Mouse (Mus musculus): Measurements from ENCODE around the gene Invs. TPM values are rescaled to one million over a fixed set of nuclear protein-coding genes. Genes with fewer than 3 reads are reported as not detected.

The Invs gene
- polyA plus RNA-seq, 1 experiment: not detected

GRCm38 (mm10) chr4:48470977-48471376, 191.4 kb downstream of the Invs start:
- H3K4me1 ChIP-seq (ENCODE audit: control insufficient read depth, insufficient read depth, low read length): peaks cover 2% of the 10 kb centered on the region
- 19% methylated on average over 1 of the region's 1 CpGs for WGBS
- TF ChIP-seq POLR2A (IDR thresholded peaks at IDR 0.05; ENCODE audit: insufficient read depth, low read depth, low read length): no peak
- TF ChIP-seq CTCF (IDR thresholded peaks at IDR 0.05; ENCODE audit: insufficient read depth, low read depth, low read length): no peak
- no peak overlapping the region for H3K27ac ChIP-seq (ENCODE audit: insufficient read depth, low read depth, low read length)
- H3K4me3 ChIP-seq (ENCODE audit: insufficient read depth, low read depth, low read length): no peak overlapping the region

GRCm38 (mm10) chr4:48472052-48472791, 192.7 kb downstream of the Invs start:
- whole genome bisulfite sequencing: 14% methylated on average over 12 of the region's 12 CpGs
- Histone ChIP-seq H3K4me1 (ENCODE audit: control insufficient read depth, insufficient read depth, low read length) (peaks cover 2% of the 10 kb centered on the region), H3K27ac (ENCODE audit: insufficient read depth, low read depth, low read length) (no peak overlapping the region), H3K4me3 (ENCODE audit: insufficient read depth, low read depth, low read length) (peak overlapping the region; percentile 91)
- TF ChIP-seq POLR2A (IDR thresholded peaks at IDR 0.05; ENCODE audit: insufficient read depth, low read depth, low read length) (no peak), CTCF (IDR thresholded peaks at IDR 0.05; ENCODE audit: insufficient read depth, low read depth, low read length) (no peak)

DNA sequence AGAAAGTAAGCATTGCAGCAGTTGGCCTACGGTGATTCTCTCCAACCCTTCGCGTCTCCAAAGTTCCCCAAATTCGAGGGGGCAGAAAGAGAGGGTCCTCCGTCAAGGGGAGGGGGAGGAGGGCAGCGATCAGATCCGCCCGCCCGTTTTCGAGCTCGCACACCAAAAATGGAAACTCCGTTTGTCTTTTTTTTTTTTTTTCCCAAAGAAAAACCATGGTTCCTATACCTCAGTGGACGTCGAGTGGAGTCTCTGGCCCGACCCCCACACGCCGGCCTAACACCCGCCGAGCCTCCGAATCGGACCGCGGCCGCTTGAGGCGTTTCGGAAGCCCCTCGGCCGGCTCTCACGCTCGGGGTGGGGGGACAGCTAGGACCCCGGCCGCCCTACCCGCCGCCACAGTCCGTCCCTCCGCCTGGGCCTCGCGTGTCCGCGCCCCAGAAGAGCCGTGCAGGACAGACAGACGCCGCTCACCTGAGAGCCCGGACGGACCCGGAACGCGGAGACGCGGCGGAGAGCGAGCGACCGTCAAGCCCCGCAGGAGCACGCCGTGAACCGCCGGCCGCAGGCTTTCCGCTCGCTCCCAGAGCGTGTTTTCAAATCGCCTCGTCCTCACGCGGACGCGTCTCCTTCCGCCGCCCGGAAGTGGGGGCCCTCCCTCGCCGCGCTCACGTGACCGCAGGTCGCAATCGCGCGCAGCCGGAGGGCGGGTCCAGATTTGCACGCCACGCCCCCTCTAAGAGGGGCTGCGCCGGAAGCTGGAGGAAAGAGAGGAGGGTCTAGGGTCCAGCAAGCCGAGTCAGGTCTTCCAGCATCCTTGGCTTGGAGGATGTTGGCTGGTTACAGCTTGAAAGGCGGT, 193.5 kb downstream of the Invs start, which contains the start of gene Tex10:
Gene Tex10 (minus strand): TSS at position 668 of the 859 bp plus-strand sequence.
- under 1% methylated on average over 89 of the region's 89 CpGs for WGBS
- H3K4me1 ChIP-seq (ENCODE audit: control insufficient read depth, insufficient read depth, low read length): peaks cover 2% of the 10 kb centered on the region
- H3K4me3 ChIP-seq (ENCODE audit: insufficient read depth, low read depth, low read length): peak within 1 kb of the TSS; percentile 91
- H3K27ac ChIP-seq (ENCODE audit: insufficient read depth, low read depth, low read length): no peak within 1 kb of the TSS
- TF ChIP-seq CTCF (IDR thresholded peaks at IDR 0.05; ENCODE audit: insufficient read depth, low read depth, low read length): no peak
- peak; percentile 72 for TF ChIP-seq POLR2A (IDR thresholded peaks at IDR 0.05; ENCODE audit: insufficient read depth, low read depth, low read length)

DNA sequence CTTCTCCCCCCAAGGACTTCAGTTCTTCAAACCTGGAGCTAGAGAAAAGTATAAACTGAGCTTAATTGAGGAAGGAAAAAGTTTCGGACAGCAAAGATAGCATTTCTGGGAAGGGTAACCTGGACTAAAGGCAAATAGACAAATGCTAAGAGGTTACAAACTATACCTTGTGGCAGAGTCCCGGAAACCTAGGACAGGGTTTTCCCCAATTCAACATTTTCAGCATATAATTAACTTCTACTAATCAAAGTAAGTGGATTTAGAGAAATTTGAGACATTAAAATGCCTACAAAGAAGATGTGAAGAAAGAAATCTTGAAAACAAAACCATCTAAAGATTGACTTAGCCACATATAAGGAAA, 194.1 kb downstream of the Invs start:
- Histone ChIP-seq H3K4me1 (ENCODE audit: control insufficient read depth, insufficient read depth, low read length) (peaks cover 2% of the 10 kb centered on the region), H3K27ac (ENCODE audit: insufficient read depth, low read depth, low read length) (no peak overlapping the region), H3K4me3 (ENCODE audit: insufficient read depth, low read depth, low read length) (peak overlapping the region; percentile 91)
- WGBS: 71% methylated on average over 2 of the region's 2 CpGs
- no peak for TF ChIP-seq POLR2A (IDR thresholded peaks at IDR 0.05; ENCODE audit: insufficient read depth, low read depth, low read length)
- TF ChIP-seq CTCF (IDR thresholded peaks at IDR 0.05; ENCODE audit: insufficient read depth, low read depth, low read length): no peak

GRCm38 (mm10) chr4:48481287-48481686, 201.7 kb downstream of the Invs start:
- 30% methylated on average over 2 of the region's 2 CpGs for WGBS
- H3K4me3 ChIP-seq (ENCODE audit: insufficient read depth, low read depth, low read length): no peak overlapping the region
- no peaks in the 10 kb centered on the region for H3K4me1 ChIP-seq (ENCODE audit: control insufficient read depth, insufficient read depth, low read length)
- no peak overlapping the region for H3K27ac ChIP-seq (ENCODE audit: insufficient read depth, low read depth, low read length)
- TF ChIP-seq POLR2A (IDR thresholded peaks at IDR 0.05; ENCODE audit: insufficient read depth, low read depth, low read length): no peak
- no peak for TF ChIP-seq CTCF (IDR thresholded peaks at IDR 0.05; ENCODE audit: insufficient read depth, low read depth, low read length)

Other genes starting within 250 kb of the Invs start
- not detected in 2 replicates for gene Nr4a3, start 234.6 kb upstream of the Invs start, polyA plus RNA-seq (2012; ENCODE audit: insufficient read depth, insufficient read length, low replicate concordance, missing spikeins)
- gene Stx17, start 154.8 kb upstream of the Invs start, polyA plus RNA-seq (2012; ENCODE audit: insufficient read depth, insufficient read length, low replicate concordance, missing spikeins): not detected in 2 replicates
- 659 TPM in 1 of 2 replicates, not detected in the other for gene Erp44, start 202 bp upstream of the Invs start, polyA plus RNA-seq (2012; ENCODE audit: insufficient read depth, insufficient read length, low replicate concordance, missing spikeins)
- not detected in 2 replicates for gene Tex10, start 193.7 kb downstream of the Invs start, polyA plus RNA-seq (2012; ENCODE audit: insufficient read depth, insufficient read length, low replicate concordance, missing spikeins)